Mouse (Mus musculus): ENCODE data around the gene Pgm2.

GRCm38 (mm10) chr5:64136325-64136724 is 43.6 kb downstream of the Pgm2 start:
- TF ChIP-seq POLR2A (IDR thresholded peaks at IDR 0.05; ENCODE audit: low read depth, low read length), result no peak
- TF ChIP-seq CTCF (conservative IDR thresholded peaks at IDR 0.05; ENCODE audit: insufficient read depth, insufficient read length, low read depth, low read length), result peak; percentile 70
